Mouse (Mus musculus) CH12.LX (cell line): ENCODE data around the gene Plekha8. TPM values are rescaled to one million over a fixed set of nuclear protein-coding genes. Genes with fewer than 3 reads are reported as not detected.

Experiments
- DNase-seq: peaks from one replicate; pipeline ENCODE4 v3.0.0-alpha.2; 2013; ENCODE audit errors: extremely low read depth
- H3K27ac ChIP-seq: 2 replicates; pipeline ENCODE4 v1.5.1; 2012; ENCODE audit warnings: low read depth, mild to moderate bottlenecking, control low read depth, moderate library complexity; ENCODE audit not compliant: insufficient read depth
- H3K27me3 ChIP-seq: replicated peaks from 2 replicates; pipeline ENCODE3; 2012; ENCODE audit warnings: inconsistent platforms
- H3K36me3 ChIP-seq, 2 experiments: replicated peaks in 1 of 2; 2 replicates each; pipeline versions ENCODE3 to v1.6.1; 2012; ENCODE audit warnings: inconsistent platforms in 1 of 2, low read length in 1 of 2, mild to moderate bottlenecking in 1 of 2, mixed read lengths in 1 of 2, moderate library complexity in 1 of 2; ENCODE audit not compliant: control insufficient read depth in 1 of 2, insufficient read depth in 1 of 2
- H3K4me1 ChIP-seq, 2 experiments: 2 replicates each; pipeline ENCODE4 v1.6.1; 2012; ENCODE audit warnings: inconsistent platforms in 1 of 2, moderate library complexity in 1 of 2; ENCODE audit not compliant: insufficient read depth in 2 of 2, control insufficient read depth in 1 of 2
- H3K4me2 ChIP-seq: 2 replicates; pipeline ENCODE4 v1.6.1; 2012; ENCODE audit warnings: low read depth, mild to moderate bottlenecking, control low read depth; ENCODE audit not compliant: poor library complexity, insufficient read depth, severe bottlenecking
- H3K4me3 ChIP-seq, 3 experiments: fragments of 150-350 bp in 1 of 3; sonication (generic) in 1 of 3; replicated peaks in 1 of 3; 2 replicates each; pipeline versions ENCODE3 to v1.5.1; 2011 to 2012; ENCODE audit warnings: low read depth in 2 of 3, low read length in 2 of 3, mild to moderate bottlenecking in 2 of 3, moderate library complexity in 2 of 3, control low read depth in 1 of 3, improper control_type of control experiment in 1 of 3, inconsistent platforms in 1 of 3, mixed read lengths in 1 of 3; ENCODE audit not compliant: poor library complexity in 1 of 3
- H3K79me2 ChIP-seq: replicated peaks from 2 replicates; pipeline ENCODE4 v1.6.1; 2012; ENCODE audit warnings: mild to moderate bottlenecking, moderate library complexity; ENCODE audit not compliant: control insufficient read depth, poor library complexity, insufficient read depth, severe bottlenecking; ENCODE audit errors: extremely low read depth
- H3K9ac ChIP-seq: 2 replicates; pipeline ENCODE4 v1.6.1; 2012; ENCODE audit warnings: low read depth, mild to moderate bottlenecking, control low read depth, moderate library complexity; ENCODE audit not compliant: insufficient read depth
- H3K9me3 ChIP-seq: replicated peaks from 2 replicates; pipeline ENCODE3; 2012; ENCODE audit warnings: low read length, inconsistent platforms, mixed read lengths
- CHD2 ChIP-seq: IDR thresholded peaks from 2 replicates; pipeline ENCODE4 v1.6.1; 2011; ENCODE audit warnings: low read length, improper control_type of control experiment
- CTCF ChIP-seq, 2 experiments: IDR thresholded peaks in 1 of 2; conservative IDR thresholded peaks in 1 of 2; 2 replicates each; pipeline ENCODE4 v1.5.1; 2011 to 2012; ENCODE audit warnings: low read depth in 2 of 2, low read length in 2 of 2, improper control_type of control experiment in 1 of 2, inconsistent platforms in 1 of 2, mild to moderate bottlenecking in 1 of 2, moderate library complexity in 1 of 2
- E2F4 ChIP-seq: IDR thresholded peaks from 2 replicates; pipeline ENCODE4 v1.6.1; 2011; ENCODE audit warnings: low read depth, low read length, improper control_type of control experiment; ENCODE audit not compliant: insufficient replicate concordance
- ELF1 ChIP-seq: IDR thresholded peaks from 2 replicates; pipeline ENCODE4 v1.6.1; 2014; ENCODE audit warnings: low read depth, mild to moderate bottlenecking, inconsistent platforms, low read length, improper control_type of control experiment
- GABPA ChIP-seq: IDR thresholded peaks from 2 replicates; pipeline ENCODE4 v1.6.1; 2012; ENCODE audit warnings: low read depth, low read length, improper control_type of control experiment, inconsistent platforms; ENCODE audit not compliant: insufficient replicate concordance
- HCFC1 ChIP-seq: IDR thresholded peaks from 2 replicates; pipeline ENCODE4 v1.6.1; 2012; ENCODE audit warnings: low read depth, mild to moderate bottlenecking, inconsistent platforms, low read length, improper control_type of control experiment
- JUN ChIP-seq: IDR thresholded peaks from 2 replicates; pipeline ENCODE4 v1.6.1; 2011; ENCODE audit warnings: low read depth, mild to moderate bottlenecking, low read length, improper control_type of control experiment, moderate library complexity; ENCODE audit not compliant: insufficient read depth
- JUND ChIP-seq: conservative IDR thresholded peaks from 2 replicates; pipeline ENCODE4 v1.6.1; 2011; ENCODE audit warnings: low read depth, low read length, improper control_type of control experiment
- MAZ ChIP-seq: IDR thresholded peaks from 2 replicates; pipeline ENCODE4 v1.6.1; 2012; ENCODE audit warnings: low read depth, mild to moderate bottlenecking, inconsistent platforms, low read length, improper control_type of control experiment, moderate library complexity
- MEF2A ChIP-seq: IDR thresholded peaks from 2 replicates; pipeline ENCODE4 v1.6.1; 2014; ENCODE audit warnings: low read depth, mild to moderate bottlenecking, inconsistent platforms, low read length, improper control_type of control experiment, borderline replicate concordance
- NELFE ChIP-seq: IDR thresholded peaks from 2 replicates; pipeline ENCODE4 v1.6.1; 2011; ENCODE audit warnings: low read depth, low read length, improper control_type of control experiment
- PAX5 ChIP-seq: IDR thresholded peaks from 2 replicates; pipeline ENCODE4 v1.6.1; 2012; ENCODE audit warnings: low read length, inconsistent platforms, mixed read lengths
- POLR2A ChIP-seq: IDR thresholded peaks from 2 replicates; pipeline ENCODE4 v1.6.1; 2011; ENCODE audit warnings: low read depth, mild to moderate bottlenecking, improper control_type of control experiment, low read length
- POLR2AphosphoS2 ChIP-seq: IDR thresholded peaks from 2 replicates; pipeline ENCODE4 v1.6.1; 2011; ENCODE audit warnings: low read depth, low read length, improper control_type of control experiment
- RCOR1 ChIP-seq: conservative IDR thresholded peaks from 2 replicates; pipeline ENCODE4 v1.6.1; 2012; ENCODE audit warnings: low read depth, mild to moderate bottlenecking, inconsistent platforms, low read length, improper control_type of control experiment
- SIN3A ChIP-seq: IDR thresholded peaks from 2 replicates; pipeline ENCODE4 v1.6.1; 2012; ENCODE audit warnings: low read length, improper control_type of control experiment, inconsistent platforms
- TCF12 ChIP-seq: IDR thresholded peaks from 2 replicates; pipeline ENCODE4 v1.6.1; 2014; ENCODE audit warnings: low read depth, mild to moderate bottlenecking, inconsistent platforms, low read length, improper control_type of control experiment
- UBTF ChIP-seq: IDR thresholded peaks from 2 replicates; pipeline ENCODE4 v1.6.1; 2012; ENCODE audit warnings: low read depth, mild to moderate bottlenecking, inconsistent platforms, low read length, improper control_type of control experiment, moderate library complexity
- USF2 ChIP-seq: conservative IDR thresholded peaks from 2 replicates; pipeline ENCODE4 v1.6.1; 2011; ENCODE audit warnings: low read depth, low read length, improper control_type of control experiment
- ZC3H11A ChIP-seq: IDR thresholded peaks from 2 replicates; pipeline ENCODE4 v1.6.1; 2012; ENCODE audit warnings: low read depth, mild to moderate bottlenecking, inconsistent platforms, low read length, improper control_type of control experiment
- ZMIZ1 ChIP-seq: IDR thresholded peaks from 2 replicates; pipeline ENCODE4 v1.6.1; 2012; ENCODE audit warnings: low read depth, mild to moderate bottlenecking, inconsistent platforms, low read length, improper control_type of control experiment
- ZNF384 ChIP-seq: IDR thresholded peaks from 2 replicates; pipeline ENCODE4 v1.6.1; 2012; ENCODE audit warnings: low read depth, low read length, improper control_type of control experiment, inconsistent platforms
- dilution Hi-C: fragments of 300-500 bp; cut with MboI; formaldehyde crosslinking; loops from 2 replicates; pipeline ENCODE4 v1.14.3; 2020; ENCODE audit warnings: low sequenced_read_pairs; ENCODE audit not compliant: extremely low pct_unique_long_range_greater_than_20kb, extremely low pct_ligation_motif_present
- in situ Hi-C: fragments of 300-500 bp; cut with MboI; formaldehyde crosslinking; loops from 3 replicates; pipeline ENCODE4 v1.14.3; 2019; ENCODE audit warnings: low sequenced_read_pairs, low pct_ligation_motif_present, low pct_unique_long_range_greater_than_20kb, mixed read lengths
- polyA plus RNA-seq: library from polyadenylated mRNA; unstranded; fragments of >175 nt; gene quantifications from 2 replicates; pipeline ENCODE4 v1.2.1, GENCODE M21; 2012; ENCODE audit warnings: low read depth; ENCODE audit not compliant: insufficient read length
- total RNA-seq, 2 experiments: library from RNA; depleted of rRNA; stranded (reverse); fragments of 300-350 nt in 1 of 2; fragments of >200 nt in 1 of 2; gene quantifications; 2 replicates each; pipeline ENCODE4 v1.2.3; 2012 to 2014

Gene Plekha8
- total and polyA plus RNA-seq, 3 experiments: 5.8 to 10.2 (median 9.8) TPM

- dilution Hi-C loops: no loop called here
- H3K9me3 ChIP-seq: no peaks in the 10 kb centered on the region
- no peaks in the 10 kb centered on the region for H3K79me2 ChIP-seq
- TF ChIP-seq PAX5: no peak
- TF ChIP-seq E2F4: no peak
- no peak for TF ChIP-seq MAZ
- no peak for TF ChIP-seq USF2
- no peak for TF ChIP-seq NELFE
- TF ChIP-seq CTCF (conservative IDR thresholded peaks at IDR 0.05 in 1 of 2, IDR thresholded peaks at IDR 0.05 in 1 of 2; ENCODE audit: low read depth in 2 of 2, low read length in 2 of 2): no peak
- TF ChIP-seq POLR2AphosphoS2: no peak
- TF ChIP-seq, all 38 proteins: peak for 0
- no peak for DNase-seq
- no peak overlapping the region for H3K4me3 ChIP-seq
- H3K4me1 ChIP-seq: no peaks in the 10 kb centered on the region
- in situ Hi-C loops: no loop called here
- no peaks in the 10 kb centered on the region for H3K36me3 ChIP-seq
- no peak overlapping the region for H3K27ac ChIP-seq
- H3K27me3 ChIP-seq: peaks cover 9% of the 10 kb centered on the region
- no peak overlapping the region for H3K4me2 ChIP-seq
- no peak overlapping the region for H3K9ac ChIP-seq
These were observed 96.6 kb downstream of the Plekha8 start for GRCm38 (mm10) chr6:54691368-54692116.

GRCm38 (mm10) chr6:54692201-54692600 lies 97.3 kb downstream of the Plekha8 start:
- dilution Hi-C loops: no loop called here
- H3K4me3 ChIP-seq: no peak overlapping the region
- no peak for TF ChIP-seq HCFC1
- no peak for TF ChIP-seq SIN3A
- TF ChIP-seq JUN: no peak
- no peak for TF ChIP-seq POLR2A
- no peak for TF ChIP-seq ZNF384
- no peak for TF ChIP-seq POLR2AphosphoS2
- TF ChIP-seq MEF2A: no peak
- no peak for TF ChIP-seq CHD2
- no peak for TF ChIP-seq PAX5
- no peak for TF ChIP-seq ZC3H11A
- TF ChIP-seq UBTF: no peak
- TF ChIP-seq JUND: no peak
- no peak for TF ChIP-seq ZMIZ1
- TF ChIP-seq ELF1: no peak
- TF ChIP-seq GABPA: no peak
- TF ChIP-seq CTCF (conservative IDR thresholded peaks at IDR 0.05 in 1 of 2, IDR thresholded peaks at IDR 0.05 in 1 of 2; ENCODE audit: low read depth in 2 of 2, low read length in 2 of 2): no peak
- no peak for TF ChIP-seq RCOR1
- TF ChIP-seq TCF12: no peak

More at GRCm38 (mm10) chr6:54692201-54692600, 97.3 kb downstream of the Plekha8 start:
- no peaks in the 10 kb centered on the region for H3K36me3 ChIP-seq
- DNase-seq: no peak
- H3K4me1 ChIP-seq: no peaks in the 10 kb centered on the region
- no peaks in the 10 kb centered on the region for H3K79me2 ChIP-seq
- no peak overlapping the region for H3K9ac ChIP-seq
- no peak overlapping the region for H3K4me2 ChIP-seq
- H3K27ac ChIP-seq: no peak overlapping the region
- in situ Hi-C loops: no loop called here
- H3K27me3 ChIP-seq: peaks cover 12% of the 10 kb centered on the region
- H3K9me3 ChIP-seq: no peaks in the 10 kb centered on the region
